Mouse (Mus musculus) MEL (cell line): Measurements from ENCODE around the gene Uncx.

Experiments
- CTCF ChIP-seq, 3 experiments: IDR thresholded peaks in 2 of 3; conservative IDR thresholded peaks in 1 of 3; 2 replicates each; pipeline ENCODE4 v1.5.1; 2011 to 2012; ENCODE audit warnings: low read length in 3 of 3, low read depth in 2 of 3, mild to moderate bottlenecking in 2 of 3, improper control_type of control experiment in 1 of 3, inconsistent platforms in 1 of 3, mixed read lengths in 1 of 3, moderate library complexity in 1 of 3; ENCODE audit not compliant: control insufficient read depth in 1 of 3, insufficient read depth in 1 of 3, poor library complexity in 1 of 3, severe bottlenecking in 1 of 3
- E2F4 ChIP-seq: IDR thresholded peaks from 2 replicates; pipeline ENCODE4 v1.6.1; 2011; ENCODE audit warnings: low read depth, low read length, improper control_type of control experiment, borderline replicate concordance
- MAX ChIP-seq: IDR thresholded peaks from 2 replicates; pipeline ENCODE4 v1.6.1; 2011; ENCODE audit warnings: low read length, improper control_type of control experiment
- MXI1 ChIP-seq: IDR thresholded peaks from 2 replicates; pipeline ENCODE4 v1.6.1; 2011; ENCODE audit warnings: mild to moderate bottlenecking, low read depth, low read length, improper control_type of control experiment
- POLR2A ChIP-seq, 2 experiments: IDR thresholded peaks; 2 replicates each; pipeline ENCODE4 v1.6.1; 2011 to 2012; ENCODE audit warnings: low read length in 2 of 2, mild to moderate bottlenecking in 2 of 2, control low read depth in 1 of 2, improper control_type of control experiment in 1 of 2, low read depth in 1 of 2, moderate library complexity in 1 of 2; ENCODE audit not compliant: control insufficient read depth in 1 of 2, insufficient read depth in 1 of 2, poor library complexity in 1 of 2
- SIN3A ChIP-seq: IDR thresholded peaks from 2 replicates; pipeline ENCODE4 v1.6.1; 2012; ENCODE audit warnings: low read length, improper control_type of control experiment, inconsistent platforms
- TBP ChIP-seq: IDR thresholded peaks from 2 replicates; pipeline ENCODE4 v1.8.0; 2011; ENCODE audit warnings: low read depth, low read length, improper control_type of control experiment
- TCF12 ChIP-seq: IDR thresholded peaks from 2 replicates; pipeline ENCODE4 v1.6.1; 2014; ENCODE audit warnings: low read depth, mild to moderate bottlenecking, inconsistent platforms, low read length, improper control_type of control experiment, moderate library complexity
- USF1 ChIP-seq: IDR thresholded peaks from 2 replicates; pipeline ENCODE4 v1.6.1; 2014; ENCODE audit warnings: low read depth, mild to moderate bottlenecking, inconsistent platforms, low read length, improper control_type of control experiment, moderate library complexity
- ZMIZ1 ChIP-seq: IDR thresholded peaks from 2 replicates; pipeline ENCODE4 v1.6.1; 2012; ENCODE audit warnings: low read depth, mild to moderate bottlenecking, inconsistent platforms, low read length, improper control_type of control experiment, moderate library complexity

- TF ChIP-seq USF1 (no peak), CTCF (IDR thresholded peaks at IDR 0.05 in 2 of 3, conservative IDR thresholded peaks at IDR 0.05 in 1 of 3; ENCODE audit: control insufficient read depth in 1 of 3, insufficient read depth in 1 of 3, low read depth in 2 of 3, low read length in 3 of 3, poor library complexity in 1 of 3, severe bottlenecking in 1 of 3) (no peak), MAX (no peak), ZMIZ1 (no peak), TCF12 (no peak), MXI1 (no peak), POLR2A (IDR thresholded peaks at IDR 0.05; ENCODE audit: control insufficient read depth in 1 of 2, insufficient read depth in 1 of 2, low read depth in 1 of 2, low read length in 2 of 2, poor library complexity in 1 of 2) (no peak), TBP (no peak), SIN3A (no peak), E2F4 (no peak)
Observed at GRCm38 (mm10) chr5:139556116-139556678, 12.9 kb downstream of the Uncx start.
